Mouse (Mus musculus) forebrain, embryonic 12.5 days (tissue): ENCODE data around the gene Zfand3. TPM values are rescaled to one million over a fixed set of nuclear protein-coding genes. Genes with fewer than 3 reads are reported as not detected.

Source experiments
- ATAC-seq: fragments of 200-750 bp; cut with Nextera tagmentation; 2 replicates; pipeline ENCODE4 v1.8.0; 2017; ENCODE audit warnings: moderate TSS enrichment; ENCODE audit not compliant: low FRiP score
- H3K27ac ChIP-seq: fragments of 300-500 bp; sonication (generic); 2 replicates; pipeline ENCODE4 v1.5.1; 2016; ENCODE audit warnings: mild to moderate bottlenecking
- H3K27me3 ChIP-seq: fragments of 300-500 bp; sonication (generic); 2 replicates; pipeline ENCODE4 v1.6.1; 2016; ENCODE audit warnings: mild to moderate bottlenecking
- H3K36me3 ChIP-seq: fragments of 300-500 bp; sonication (generic); replicated peaks from 2 replicates; pipeline ENCODE4 v1.6.1; 2016; ENCODE audit warnings: mild to moderate bottlenecking
- H3K4me1 ChIP-seq: fragments of 300-500 bp; sonication (generic); 2 replicates; pipeline ENCODE4 v1.6.1; 2016
- H3K4me2 ChIP-seq: fragments of 300-500 bp; sonication (generic); 2 replicates; pipeline ENCODE4 v1.6.1; 2016; ENCODE audit warnings: mild to moderate bottlenecking, moderate library complexity
- H3K4me3 ChIP-seq: fragments of 300-500 bp; sonication (generic); replicated peaks from 2 replicates; pipeline ENCODE4 v1.5.1; 2016; ENCODE audit warnings: mild to moderate bottlenecking
- H3K9ac ChIP-seq: fragments of 300-500 bp; sonication (generic); 2 replicates; pipeline ENCODE4 v1.6.1; 2016; ENCODE audit warnings: mild to moderate bottlenecking
- H3K9me3 ChIP-seq: fragments of 300-500 bp; sonication (generic); 2 replicates; pipeline ENCODE4 v1.6.1; 2016
- WGBS: fragments of 180-500 bp; shearing (Covaris S2); methylation state at CpG from one replicate; pipeline ENCODE4 v1.1.7; 2016; 5-methylcytosine and 5-hydroxymethylcytosine counted together
- polyA plus RNA-seq: library from polyadenylated mRNA; unstranded; fragments of >200 nt; fragmentation: Nextera tagmentation; extraction: Ambion mirVana; gene quantifications from 2 replicates; pipeline ENCODE4 v1.2.1, GENCODE M21; 2016

Gene Zfand3
- polyA plus RNA-seq, 1 experiment from 2014 or later = 77.3 TPM

DNA sequence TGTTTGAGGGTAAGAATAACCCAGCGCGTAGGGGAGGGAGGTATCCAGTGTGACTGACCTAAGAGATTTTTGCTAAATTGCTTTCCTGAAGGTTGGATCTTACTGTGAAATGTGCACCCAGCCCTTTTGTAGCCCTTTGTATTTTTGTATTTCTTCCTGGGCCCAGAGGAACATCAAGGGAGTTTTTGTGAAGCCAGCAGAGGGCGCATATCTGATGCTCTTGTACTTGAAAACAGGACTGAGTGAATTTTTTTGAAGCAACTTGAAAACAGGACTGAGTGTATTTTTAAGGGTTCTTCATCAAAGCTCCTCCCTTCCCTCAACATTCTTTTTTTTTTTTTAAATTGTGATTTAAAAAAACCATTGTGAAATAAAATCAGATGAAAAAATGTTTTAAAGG is 110.2 kb downstream of the Zfand3 start:
- peaks cover 48% of the 10 kb centered on the region for H3K4me1 ChIP-seq
- H3K9me3 ChIP-seq = no peaks in the 10 kb centered on the region
- no peak overlapping the region for H3K9ac ChIP-seq
- H3K36me3 ChIP-seq = 0 out of 2 replicates have a peak, but pooled peaks cover 2% of the 10 kb centered on the region
- H3K27ac ChIP-seq = no peak overlapping the region
- no peak overlapping the region for H3K4me2 ChIP-seq
- H3K4me3 ChIP-seq = no peak overlapping the region
- 82% methylated on average over 3 of the region's 3 CpGs for WGBS
- no peaks in the 10 kb centered on the region for H3K27me3 ChIP-seq
- no peak for ATAC-seq

DNA sequence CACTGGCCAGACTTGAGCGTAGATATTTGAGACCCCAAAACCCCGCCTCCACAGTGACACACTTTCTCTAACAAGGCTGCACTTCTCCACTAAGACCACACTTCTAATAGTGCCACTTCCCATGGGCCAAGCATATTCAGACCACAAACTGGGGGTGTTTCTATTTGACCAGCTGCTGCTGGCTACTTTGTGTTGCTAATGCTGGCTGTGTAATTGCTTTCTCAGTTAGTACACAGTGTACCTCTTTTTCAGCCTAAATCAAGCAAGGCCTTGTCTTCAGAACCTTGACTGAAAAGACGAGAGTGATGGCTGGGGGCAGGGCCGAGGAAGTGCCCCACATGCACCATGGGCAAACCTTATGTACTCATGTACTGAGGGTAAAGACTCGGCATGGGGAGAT is 111.7 kb downstream of the Zfand3 start:
- H3K4me3 ChIP-seq = no peak overlapping the region
- no peak overlapping the region for H3K9ac ChIP-seq
- no peaks in the 10 kb centered on the region for H3K27me3 ChIP-seq
- H3K36me3 ChIP-seq = 0 out of 2 replicates have a peak, but pooled peaks cover 2% of the 10 kb centered on the region
- H3K4me1 ChIP-seq = peaks cover 35% of the 10 kb centered on the region
- peak overlapping the region; percentile 43; the same call in 1 of the 2 replicates for H3K27ac ChIP-seq
- WGBS = 80% methylated on average over 5 of the region's 5 CpGs
- H3K4me2 ChIP-seq = no peak overlapping the region
- H3K9me3 ChIP-seq = no peaks in the 10 kb centered on the region
- ATAC-seq = peak; percentile 20; the same call in 1 of the 2 replicates

DNA sequence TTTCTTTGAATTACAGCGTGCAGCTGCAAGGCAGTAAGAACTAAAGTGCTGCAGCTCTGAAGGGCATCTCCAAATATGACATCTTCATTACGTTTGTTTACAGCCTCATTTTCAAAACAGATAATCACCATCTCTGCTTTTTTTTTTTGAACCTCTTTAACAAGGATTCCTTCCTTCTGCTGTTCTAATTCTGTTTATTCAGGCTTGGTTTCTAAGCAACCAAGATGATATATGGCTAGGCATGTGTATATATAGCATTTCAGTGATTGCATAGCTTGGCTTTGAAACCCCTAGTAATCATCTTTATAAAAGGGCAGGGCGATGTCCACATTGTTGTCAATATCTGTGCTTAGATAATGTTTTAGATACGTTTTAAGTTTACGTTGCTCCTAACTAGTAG is 113.5 kb downstream of the Zfand3 start:
- peaks cover 20% of the 10 kb centered on the region for H3K4me1 ChIP-seq
- H3K9ac ChIP-seq = no peak overlapping the region
- H3K27me3 ChIP-seq = no peaks in the 10 kb centered on the region
- no peak for ATAC-seq
- H3K27ac ChIP-seq = no peak overlapping the region
- H3K4me3 ChIP-seq = no peak overlapping the region
- no peaks in the 10 kb centered on the region for H3K9me3 ChIP-seq
- no peak overlapping the region for H3K4me2 ChIP-seq
- H3K36me3 ChIP-seq = 0 out of 2 replicates have a peak, but pooled peaks cover 2% of the 10 kb centered on the region
- 81% methylated on average over 5 of the region's 5 CpGs for WGBS

DNA sequence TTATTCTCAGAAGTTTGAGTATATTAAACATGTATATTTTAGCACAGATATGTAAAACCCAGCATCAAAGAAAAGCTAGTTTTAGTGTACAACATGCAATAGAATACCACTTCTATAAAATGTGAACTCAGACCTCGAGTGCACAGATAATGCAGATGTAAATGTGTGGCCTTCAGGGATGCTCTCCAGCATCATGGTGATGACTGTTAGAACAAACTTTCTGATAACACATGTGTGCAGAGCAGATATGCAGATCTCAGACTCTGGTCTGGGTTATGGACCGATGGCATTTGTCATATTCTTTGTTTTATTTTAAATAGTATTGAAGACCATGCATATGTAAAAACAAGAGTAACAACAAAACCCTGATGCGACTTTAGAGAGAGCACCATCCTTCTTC is 117.7 kb downstream of the Zfand3 start:
- Histone ChIP-seq H3K9ac (no peak overlapping the region), H3K36me3 (peaks cover 3% of the 10 kb centered on the region; the same call in 1 of the 2 replicates), H3K4me1 (peaks cover 5% of the 10 kb centered on the region; the same call in 1 of the 2 replicates), H3K4me2 (no peak overlapping the region), H3K4me3 (no peak overlapping the region), H3K27ac (no peak overlapping the region), H3K9me3 (no peaks in the 10 kb centered on the region), H3K27me3 (no peaks in the 10 kb centered on the region)
- ATAC-seq = no peak
- 94% methylated on average over 3 of the region's 3 CpGs for WGBS

DNA sequence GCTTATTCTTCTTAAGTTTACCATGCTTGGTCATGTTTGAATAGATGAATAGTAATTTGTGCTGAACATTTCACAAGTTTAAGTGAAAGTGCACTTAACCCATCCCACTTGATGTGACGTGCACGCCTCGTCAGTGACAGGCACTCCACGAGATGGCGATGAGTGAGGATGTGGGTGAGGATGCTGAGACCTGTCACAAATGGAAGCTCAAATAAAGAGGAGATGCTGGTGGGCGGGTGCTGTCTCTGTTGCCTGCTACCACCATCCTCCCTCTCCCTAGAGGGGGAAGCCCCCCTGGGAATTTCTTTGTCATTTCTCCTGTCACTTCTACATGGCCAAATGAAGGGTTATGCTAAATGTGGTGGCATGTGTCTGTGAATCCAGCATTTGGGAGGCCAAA is 123.9 kb downstream of the Zfand3 start:
- H3K9ac ChIP-seq = no peak overlapping the region
- H3K9me3 ChIP-seq = no peaks in the 10 kb centered on the region
- H3K27me3 ChIP-seq = no peaks in the 10 kb centered on the region
- peak; percentile 46; the same call in 1 of the 2 replicates for ATAC-seq
- no peak overlapping the region for H3K4me2 ChIP-seq
- peaks cover 28% of the 10 kb centered on the region for H3K4me1 ChIP-seq
- H3K36me3 ChIP-seq = peaks cover 3% of the 10 kb centered on the region; the same call in 1 of the 2 replicates
- 0 out of 2 replicates have a peak overlapping the region, but pooled peaks have one; percentile 46 for H3K27ac ChIP-seq
- WGBS = 67% methylated on average over 6 of the region's 6 CpGs
- H3K4me3 ChIP-seq = no peak overlapping the region

DNA sequence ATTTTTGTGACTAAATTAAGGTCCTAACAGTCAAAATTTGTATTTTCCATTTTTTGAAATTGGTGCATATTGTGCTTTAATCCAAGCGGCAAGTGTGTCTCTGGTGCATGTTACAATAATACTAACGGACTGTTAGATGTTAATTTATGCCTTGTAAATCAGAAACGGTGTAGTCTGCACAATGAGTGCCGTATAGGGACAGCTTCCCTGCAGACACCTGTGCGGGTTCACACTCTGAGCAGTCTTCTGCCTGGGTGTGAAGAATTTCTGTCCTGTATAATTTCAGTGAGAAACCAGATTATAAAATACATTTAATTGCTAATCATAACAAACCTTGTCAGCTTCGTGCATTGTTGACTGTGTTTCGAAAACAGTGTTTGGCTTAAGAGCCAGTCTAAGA is 124.7 kb downstream of the Zfand3 start:
- H3K9ac ChIP-seq = no peak overlapping the region
- no peak overlapping the region for H3K4me2 ChIP-seq
- H3K27ac ChIP-seq = no peak overlapping the region
- H3K4me1 ChIP-seq = peaks cover 30% of the 10 kb centered on the region
- no peak for ATAC-seq
- peaks cover 3% of the 10 kb centered on the region; the same call in 1 of the 2 replicates for H3K36me3 ChIP-seq
- 69% methylated on average over 7 of the region's 7 CpGs for WGBS
- no peaks in the 10 kb centered on the region for H3K9me3 ChIP-seq
- no peak overlapping the region for H3K4me3 ChIP-seq
- no peaks in the 10 kb centered on the region for H3K27me3 ChIP-seq

DNA sequence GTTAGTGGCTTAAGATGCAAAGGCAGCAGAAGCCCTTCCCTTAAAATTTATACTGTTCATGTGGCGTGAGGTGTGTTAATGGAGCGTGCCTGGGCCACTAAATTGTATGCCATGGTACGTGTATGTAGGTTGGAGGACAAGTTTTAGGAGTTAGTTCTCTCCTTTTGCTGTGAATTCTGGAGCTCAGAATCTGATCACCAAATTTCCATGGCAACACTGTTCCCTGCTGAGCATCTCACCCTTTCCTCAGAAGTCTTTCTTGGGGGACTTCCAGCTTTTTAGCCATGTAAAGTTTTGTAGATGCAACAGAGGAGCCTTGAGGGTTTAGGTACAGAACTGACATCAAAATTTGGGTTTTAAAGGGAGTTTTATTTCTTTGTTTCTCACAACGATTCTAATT is 125.8 kb downstream of the Zfand3 start:
- no peak for ATAC-seq
- H3K4me1 ChIP-seq = peaks cover 33% of the 10 kb centered on the region
- H3K4me2 ChIP-seq = no peak overlapping the region
- H3K27me3 ChIP-seq = no peaks in the 10 kb centered on the region
- no peaks in the 10 kb centered on the region for H3K9me3 ChIP-seq
- no peak overlapping the region for H3K27ac ChIP-seq
- WGBS = 85% methylated on average over 4 of the region's 4 CpGs
- H3K4me3 ChIP-seq = no peak overlapping the region
- peaks cover 5% of the 10 kb centered on the region; the same call in 1 of the 2 replicates for H3K36me3 ChIP-seq
- H3K9ac ChIP-seq = no peak overlapping the region

DNA sequence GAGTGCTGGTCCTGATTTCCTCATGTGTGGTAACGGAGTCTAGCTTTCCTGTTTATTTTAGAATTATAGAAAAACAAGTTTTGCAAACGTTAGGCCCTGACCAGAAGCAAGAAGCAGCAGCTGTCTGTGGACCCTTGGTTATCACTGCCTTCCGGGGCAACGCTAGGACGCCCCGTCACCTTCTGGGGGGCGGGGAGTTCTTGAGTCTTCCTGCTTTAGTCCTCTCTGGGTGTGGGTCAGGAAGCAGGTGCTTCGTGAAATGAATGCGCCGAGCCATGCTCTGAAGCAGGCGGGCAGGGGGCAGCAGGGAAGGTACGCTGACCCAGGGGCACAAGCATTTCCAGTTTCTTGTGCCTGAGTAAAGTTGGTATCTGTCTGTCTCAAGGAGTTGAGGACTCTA is 129.1 kb downstream of the Zfand3 start:
- WGBS = 85% methylated on average over 12 of the region's 12 CpGs
- no peaks in the 10 kb centered on the region for H3K27me3 ChIP-seq
- H3K4me3 ChIP-seq = no peak overlapping the region
- H3K4me1 ChIP-seq = peaks cover 27% of the 10 kb centered on the region
- H3K27ac ChIP-seq = no peak overlapping the region
- no peak overlapping the region for H3K9ac ChIP-seq
- H3K36me3 ChIP-seq = peaks cover 10% of the 10 kb centered on the region
- H3K9me3 ChIP-seq = no peaks in the 10 kb centered on the region
- ATAC-seq = no peak
- no peak overlapping the region for H3K4me2 ChIP-seq

DNA sequence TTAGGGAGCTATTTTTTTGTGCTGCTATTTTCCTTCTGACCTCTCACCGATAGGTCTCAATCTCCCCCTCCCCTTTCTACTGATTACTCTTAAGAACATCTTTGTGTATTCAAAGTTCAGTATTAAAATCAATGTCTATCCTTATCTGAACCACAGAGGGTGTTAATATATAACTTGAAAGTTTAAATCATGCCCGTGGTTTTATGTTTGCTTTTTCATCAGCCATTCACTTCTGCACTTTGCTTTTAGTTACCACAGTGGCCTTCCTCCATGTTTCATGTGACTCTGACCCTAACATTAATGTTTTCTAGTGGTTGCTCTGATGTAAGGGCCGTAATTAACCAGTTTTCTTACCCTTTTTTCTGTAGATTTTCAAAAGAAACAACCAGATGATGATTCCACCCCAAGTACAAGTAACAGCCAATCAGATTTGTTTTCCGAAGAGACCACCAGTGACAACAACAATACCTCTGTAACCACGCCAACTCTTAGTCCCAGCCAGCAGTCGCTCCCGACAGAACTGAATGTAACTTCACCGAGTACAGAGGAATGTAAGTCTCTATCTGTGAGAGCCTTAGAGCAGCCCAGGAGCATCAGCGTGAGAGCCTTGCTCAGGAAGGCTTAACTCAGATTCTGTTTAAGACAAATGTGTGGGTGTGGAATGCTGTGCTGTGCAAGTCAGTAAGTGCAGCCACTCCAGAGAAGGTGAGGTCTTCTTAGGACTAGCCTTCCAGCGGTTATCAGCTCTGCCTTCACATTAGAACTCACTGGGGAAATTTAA is 130.6 kb downstream of the Zfand3 start:
- H3K4me1 ChIP-seq = peaks cover 15% of the 10 kb centered on the region
- no peak overlapping the region for H3K4me2 ChIP-seq
- H3K27me3 ChIP-seq = no peaks in the 10 kb centered on the region
- peaks cover 10% of the 10 kb centered on the region for H3K36me3 ChIP-seq
- no peak overlapping the region for H3K9ac ChIP-seq
- no peak for ATAC-seq
- no peak overlapping the region for H3K4me3 ChIP-seq
- 81% methylated on average over 10 of the region's 10 CpGs for WGBS
- no peak overlapping the region for H3K27ac ChIP-seq
- no peaks in the 10 kb centered on the region for H3K9me3 ChIP-seq

DNA sequence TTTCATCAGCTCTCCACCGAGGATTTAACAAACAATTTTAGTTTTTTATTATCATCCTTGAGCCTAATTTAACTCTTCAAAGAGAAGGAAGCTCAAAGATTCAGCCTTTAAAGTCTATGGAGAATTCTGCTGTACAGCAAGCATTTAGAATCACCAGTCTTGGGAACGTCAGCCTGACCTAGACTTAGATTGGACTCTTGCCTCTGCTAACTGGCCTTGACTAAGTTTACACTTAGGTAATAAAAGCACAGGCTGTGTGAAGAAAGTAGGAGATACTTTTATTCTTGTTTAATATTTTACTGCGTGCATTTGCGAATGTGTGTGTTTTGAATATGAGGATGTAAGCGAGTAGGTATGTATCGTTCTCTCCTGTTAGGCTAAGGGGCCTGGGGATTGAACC is 131.4 kb downstream of the Zfand3 start:
- peaks cover 10% of the 10 kb centered on the region for H3K36me3 ChIP-seq
- H3K27ac ChIP-seq = no peak overlapping the region
- no peaks in the 10 kb centered on the region for H3K9me3 ChIP-seq
- no peak overlapping the region for H3K9ac ChIP-seq
- H3K4me1 ChIP-seq = peaks cover 7% of the 10 kb centered on the region
- WGBS = 94% methylated on average over 6 of the region's 6 CpGs
- ATAC-seq = no peak
- H3K4me3 ChIP-seq = no peak overlapping the region
- H3K4me2 ChIP-seq = no peak overlapping the region
- no peaks in the 10 kb centered on the region for H3K27me3 ChIP-seq

DNA sequence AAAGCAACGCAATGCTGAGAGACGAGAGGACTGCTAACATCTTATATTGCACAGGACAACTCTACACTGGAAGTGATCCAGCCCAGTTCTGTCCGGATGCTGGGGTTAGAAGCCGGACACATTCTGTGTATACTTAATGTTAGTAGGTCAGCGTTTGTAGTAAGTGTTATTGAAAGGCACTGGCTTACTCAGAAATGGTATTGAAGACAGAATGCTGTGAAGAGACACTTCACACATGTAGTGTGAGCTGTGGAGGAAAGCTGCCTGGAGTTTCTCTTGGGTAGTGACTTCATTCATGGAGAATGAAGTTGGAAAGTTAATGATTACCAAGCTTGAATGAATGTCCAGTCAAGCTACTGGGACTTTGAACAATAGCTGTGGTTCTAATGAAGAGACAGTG is 132.2 kb downstream of the Zfand3 start:
- H3K4me3 ChIP-seq = no peak overlapping the region
- no peak overlapping the region for H3K4me2 ChIP-seq
- ATAC-seq = no peak
- no peak overlapping the region for H3K9ac ChIP-seq
- H3K36me3 ChIP-seq = peaks cover 10% of the 10 kb centered on the region
- no peaks in the 10 kb centered on the region for H3K9me3 ChIP-seq
- WGBS = 93% methylated on average over 5 of the region's 5 CpGs
- no peak overlapping the region for H3K27ac ChIP-seq
- no peaks in the 10 kb centered on the region for H3K27me3 ChIP-seq
- peaks cover 7% of the 10 kb centered on the region for H3K4me1 ChIP-seq

DNA sequence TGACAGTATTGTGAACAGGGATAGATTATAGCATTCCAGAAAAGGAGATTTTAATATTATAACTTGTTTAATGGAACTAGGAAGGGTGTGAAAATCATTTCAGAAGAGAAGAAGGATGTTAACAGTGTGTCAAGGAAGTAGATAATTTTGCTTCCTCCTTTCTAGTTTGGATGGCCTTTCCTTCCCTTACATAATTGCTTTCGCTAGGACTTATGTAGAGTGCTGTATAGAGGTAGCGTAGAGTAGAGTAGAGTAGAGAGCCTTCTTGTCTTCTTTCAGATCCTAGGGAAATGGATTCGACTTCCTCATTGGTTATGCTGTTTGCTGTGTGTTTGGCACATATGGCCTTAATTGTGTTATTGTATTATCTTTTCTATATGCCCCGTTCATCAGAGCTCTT is 132.6 kb downstream of the Zfand3 start:
- H3K4me2 ChIP-seq = no peak overlapping the region
- no peak overlapping the region for H3K9ac ChIP-seq
- H3K36me3 ChIP-seq = peaks cover 10% of the 10 kb centered on the region
- no peak for ATAC-seq
- no peak overlapping the region for H3K27ac ChIP-seq
- H3K4me1 ChIP-seq = peaks cover 7% of the 10 kb centered on the region
- no peak overlapping the region for H3K4me3 ChIP-seq
- 89% methylated on average over 4 of the region's 4 CpGs for WGBS
- no peaks in the 10 kb centered on the region for H3K27me3 ChIP-seq
- H3K9me3 ChIP-seq = no peaks in the 10 kb centered on the region

DNA sequence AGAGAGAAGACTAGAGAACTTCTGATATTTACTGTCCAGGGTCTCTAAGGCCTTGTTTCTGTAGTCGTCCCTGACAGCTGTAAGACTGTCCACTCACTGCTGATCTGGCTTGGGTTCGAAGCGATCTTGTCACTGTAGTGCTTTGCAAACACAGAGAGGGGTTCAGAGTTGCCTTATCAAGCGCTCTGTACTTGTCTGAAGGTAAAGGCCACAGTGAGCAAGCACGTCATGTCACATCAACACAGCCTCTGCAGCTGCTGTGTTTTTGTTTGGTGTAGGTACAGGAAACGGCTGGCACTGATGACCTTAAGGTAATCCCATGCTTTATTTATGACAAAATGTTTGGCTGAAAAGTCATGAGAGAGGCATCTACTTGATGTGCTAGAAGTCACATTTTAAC is 139.6 kb downstream of the Zfand3 start:
- H3K9ac ChIP-seq = no peak overlapping the region
- no peaks in the 10 kb centered on the region; the same call in 1 of the 2 replicates for H3K36me3 ChIP-seq
- H3K9me3 ChIP-seq = no peaks in the 10 kb centered on the region
- ATAC-seq = no peak
- no peak overlapping the region for H3K4me3 ChIP-seq
- no peak overlapping the region for H3K27ac ChIP-seq
- H3K4me2 ChIP-seq = no peak overlapping the region
- WGBS = 91% methylated on average over 6 of the region's 6 CpGs
- peaks cover 47% of the 10 kb centered on the region for H3K4me1 ChIP-seq
- no peaks in the 10 kb centered on the region for H3K27me3 ChIP-seq
